11 mouse cellular contexts compared by ENCODE assay signal in genomic region chr7:144038741-144039140, GRCm38 (mm10). TPM values are rescaled to one million over a fixed set of nuclear protein-coding genes. Genes with fewer than 3 reads are reported as not detected.
DNase-seq lines count a peak whose midpoint lies in the region; ATAC-seq lines count a peak whose summit lies in the region.
"Had no signal": no experiment of that assay in that cellular context is flagged by ENCODE, and none has a peak within 500 bp of the region (broad histone marks: within the 10 kb centered on the region; RNA-seq: fewer than 3 reads in every experiment).

No protein-coding gene starts in this region.

- 58% methylated on average over 8 of the region's 8 CpGs for WGBS in heart, embryonic 14.5 days
- WGBS in midbrain, embryonic 10.5 days = 72% methylated on average over 8 of the region's 8 CpGs
- 83% methylated on average over 8 of the region's 8 CpGs for WGBS in midbrain, embryonic 11.5 days
- 54% methylated on average over 8 of the region's 8 CpGs for WGBS in hindbrain, embryonic 14.5 days
- 55% methylated on average over 8 of the region's 8 CpGs for WGBS in neural tube, embryonic 15.5 days

- no peak for ATAC-seq in heart, embryonic 14.5 days (ENCODE audit: insufficient number of reproducible peaks, insufficient read depth, low FRiP score, low read depth)
- no peak for ATAC-seq in midbrain, embryonic 11.5 days (ENCODE audit: low FRiP score)
- ATAC-seq in hindbrain, embryonic 14.5 days (ENCODE audit: low FRiP score) = 0 out of 2 replicates have a peak, but pooled peaks have one; percentile 25
- ATAC-seq in neural tube, embryonic 15.5 days (ENCODE audit: low FRiP score) = 0 out of 2 replicates have a peak, but pooled peaks have one; percentile 24

- H3K4me3 ChIP-seq in heart, embryonic 14.5 days (ENCODE audit: control insufficient read depth in 1 of 2, insufficient read depth in 1 of 2, low read depth in 1 of 2, low read length in 2 of 2) = no peak overlapping the region
- H3K4me3 ChIP-seq in midbrain, embryonic 10.5 days = no peak overlapping the region
- no peak overlapping the region for H3K4me3 ChIP-seq in midbrain, embryonic 11.5 days (ENCODE audit: low read depth, low read length)
- H3K4me3 ChIP-seq in hindbrain, embryonic 14.5 days (replicated peaks; ENCODE audit: low read length) = no peak overlapping the region
- no peak overlapping the region for H3K4me3 ChIP-seq in neural tube, embryonic 15.5 days (replicated peaks)
- H3K4me3 ChIP-seq: embryonic facial prominence, embryonic 13.5 days; left cerebral cortex, adult 2 months had no signal

- H3K36me3 ChIP-seq in heart, embryonic 14.5 days (ENCODE audit: control insufficient read depth, insufficient read depth, low read length) = no peaks in the 10 kb centered on the region
- H3K36me3 ChIP-seq in midbrain, embryonic 10.5 days = no peaks in the 10 kb centered on the region
- no peaks in the 10 kb centered on the region for H3K36me3 ChIP-seq in midbrain, embryonic 11.5 days (ENCODE audit: control insufficient read depth, insufficient read depth, low read length)
- no peaks in the 10 kb centered on the region for H3K36me3 ChIP-seq in hindbrain, embryonic 14.5 days (replicated peaks; ENCODE audit: control insufficient read depth, insufficient read depth)
- no peaks in the 10 kb centered on the region for H3K36me3 ChIP-seq in neural tube, embryonic 15.5 days
- H3K36me3 ChIP-seq: embryonic facial prominence, embryonic 13.5 days had no signal

- H3K27me3 ChIP-seq in heart, embryonic 14.5 days (ENCODE audit: control insufficient read depth, insufficient read depth, low read length) = no peaks in the 10 kb centered on the region
- no peaks in the 10 kb centered on the region for H3K27me3 ChIP-seq in midbrain, embryonic 10.5 days (ENCODE audit: low read depth, poor library complexity, severe bottlenecking)
- H3K27me3 ChIP-seq in midbrain, embryonic 11.5 days (ENCODE audit: control insufficient read depth, insufficient read depth, low read length) = no peaks in the 10 kb centered on the region
- no peaks in the 10 kb centered on the region for H3K27me3 ChIP-seq in hindbrain, embryonic 14.5 days (ENCODE audit: control insufficient read depth, insufficient read depth, low read length)
- no peaks in the 10 kb centered on the region for H3K27me3 ChIP-seq in neural tube, embryonic 15.5 days (replicated peaks)
- H3K27me3 ChIP-seq: embryonic facial prominence, embryonic 13.5 days had no signal

- no peak for DNase-seq in heart, adult 9 months (ENCODE audit: low spot score in 2 of 2)
- DNase-seq in midbrain, embryonic 10.5 days (ENCODE audit: low spot score) = no peak
- no peak for DNase-seq in midbrain, embryonic 11.5 days (ENCODE audit: low spot score, missing footprints)
- no peak for DNase-seq in hindbrain, embryonic 14.5 days (ENCODE audit: low spot score)
- no peak for DNase-seq in thymus, postnatal 14 days
- no peak for DNase-seq in left cerebral cortex, adult 8-10 months (ENCODE audit: low spot score in 2 of 2)

- no peaks in the 10 kb centered on the region for H3K9me3 ChIP-seq in heart, embryonic 14.5 days (ENCODE audit: control insufficient read depth, low read length)
- H3K9me3 ChIP-seq in midbrain, embryonic 10.5 days (replicated peaks) = no peaks in the 10 kb centered on the region
- no peaks in the 10 kb centered on the region for H3K9me3 ChIP-seq in midbrain, embryonic 11.5 days (ENCODE audit: control insufficient read depth, low read length)
- no peaks in the 10 kb centered on the region for H3K9me3 ChIP-seq in hindbrain, embryonic 14.5 days (ENCODE audit: control insufficient read depth, low read length)
- no peaks in the 10 kb centered on the region for H3K9me3 ChIP-seq in neural tube, embryonic 15.5 days (replicated peaks)
- H3K9me3 ChIP-seq: embryonic facial prominence, embryonic 13.5 days had no signal

- H3K4me2 ChIP-seq in heart, embryonic 14.5 days (ENCODE audit: low read length) = peak overlapping the region; percentile 35
- no peak overlapping the region for H3K4me2 ChIP-seq in midbrain, embryonic 11.5 days
- H3K4me2 ChIP-seq in hindbrain, embryonic 14.5 days (replicated peaks) = no peak overlapping the region
- H3K4me2 ChIP-seq in neural tube, embryonic 15.5 days = no peak overlapping the region
- H3K4me2 ChIP-seq: embryonic facial prominence, embryonic 13.5 days had no signal

- peaks cover 16 to 17% of the 10 kb centered on the region in 2 experiments for H3K4me1 ChIP-seq in heart, embryonic 14.5 days (ENCODE audit: control insufficient read depth in 2 of 2, insufficient read depth in 2 of 2, low read length in 2 of 2)
- peaks cover 14% of the 10 kb centered on the region for H3K4me1 ChIP-seq in midbrain, embryonic 10.5 days
- H3K4me1 ChIP-seq in midbrain, embryonic 11.5 days (ENCODE audit: control insufficient read depth, insufficient read depth, low read length) = peaks cover 3% of the 10 kb centered on the region; the same call in 1 of the 2 replicates
- peaks cover 19% of the 10 kb centered on the region for H3K4me1 ChIP-seq in hindbrain, embryonic 14.5 days (replicated peaks; ENCODE audit: control insufficient read depth, insufficient read depth, low read length)
- H3K4me1 ChIP-seq in neural tube, embryonic 15.5 days = peaks cover 14% of the 10 kb centered on the region

- H3K9ac ChIP-seq in heart, embryonic 14.5 days (ENCODE audit: low read length) = peak overlapping the region; percentile 17; the same call in 1 of the 2 replicates
- no peak overlapping the region for H3K9ac ChIP-seq in midbrain, embryonic 11.5 days (ENCODE audit: low read length)
- H3K9ac ChIP-seq in hindbrain, embryonic 14.5 days = no peak overlapping the region
- no peak overlapping the region for H3K9ac ChIP-seq in neural tube, embryonic 15.5 days (replicated peaks)
- H3K9ac ChIP-seq: embryonic facial prominence, embryonic 13.5 days had no signal

- H3K27ac ChIP-seq in heart, embryonic 14.5 days (replicated peaks in 1 of 2; ENCODE audit: control insufficient read depth in 1 of 2, insufficient read depth in 1 of 2, low read depth in 2 of 2, low read length in 2 of 2) = peak overlapping the region; percentile 66 to 71
- H3K27ac ChIP-seq in midbrain, embryonic 10.5 days (replicated peaks) = peak overlapping the region; percentile 67; the same call in 1 of the 2 replicates
- H3K27ac ChIP-seq in midbrain, embryonic 11.5 days (ENCODE audit: low read depth, low read length) = no peak overlapping the region; the same call in 1 of the 2 replicates
- peak overlapping the region; percentile 77 for H3K27ac ChIP-seq in hindbrain, embryonic 14.5 days
- H3K27ac ChIP-seq in neural tube, embryonic 15.5 days (replicated peaks) = peak overlapping the region; percentile 71
- H3K27ac ChIP-seq: embryonic facial prominence, embryonic 13.5 days; left cerebral cortex, adult 2 months had no signal

RNA-seq across cellular contexts. Expression of gene Shank2, which starts 37.0 kb away (rescaled TPM):
- polyA plus RNA-seq in heart, embryonic 14.5 days (2014; fragmentation: Nextera tagmentation; extraction: Ambion mirVana) = 0.16 and 0.49 TPM in 2 replicates
- 0.91 and 1.5 TPM in 2 replicates for polyA plus RNA-seq in midbrain, embryonic 10.5 days (2016; fragmentation: Nextera tagmentation; extraction: Ambion mirVana)
- polyA plus RNA-seq in midbrain, embryonic 11.5 days (2014; fragmentation: Nextera tagmentation; extraction: Ambion mirVana) = 2.2 and 2.5 TPM in 2 replicates
- polyA plus RNA-seq in hindbrain, embryonic 14.5 days (2014; fragmentation: Nextera tagmentation; extraction: Ambion mirVana) = 10.7 and 11.3 TPM in 2 replicates
- polyA plus RNA-seq in neural tube, embryonic 15.5 days (2015; fragmentation: Nextera tagmentation; extraction: Ambion mirVana) = 8.8 and 9.8 TPM in 2 replicates
- 100 to 1,000 TPM; 108 to 123 (median 112) TPM for total RNA-seq in left cerebral cortex, adult 8-10 months (2022)
- total RNA-seq: megakaryocyte-erythroid progenitor cell, adult 5-6 weeks had no signal

Comparison
In these comparisons a context has a peak if more than half of its experiments do, and no peak if none do; other contexts are left out.
1. ATAC-seq: peak in hindbrain, embryonic 14.5 days (single experiment) and neural tube, embryonic 15.5 days (single experiment); none in heart, embryonic 14.5 days (single experiment) and midbrain, embryonic 11.5 days (single experiment).